ENCODE assay signal across 20 mouse cellular contexts in the genomic region with DNA sequence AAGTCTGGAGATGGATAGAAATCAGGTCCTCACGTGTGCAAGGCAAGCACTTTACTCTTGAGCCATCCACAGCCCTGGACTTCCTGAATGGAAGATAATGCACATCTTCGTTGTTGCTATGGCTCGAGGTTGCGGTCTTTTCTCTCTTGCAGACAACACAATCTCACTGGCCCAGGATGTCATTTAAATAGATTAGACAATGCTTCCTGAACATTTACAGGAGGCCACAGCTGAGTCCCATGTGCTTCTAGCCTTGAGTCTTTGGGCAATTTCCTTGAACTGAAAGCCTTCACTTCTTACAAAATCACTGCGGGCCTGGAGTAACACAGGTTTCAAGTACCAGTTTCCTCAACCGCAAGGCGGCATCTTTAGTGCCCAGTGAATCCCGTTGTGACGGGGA.
DNase-seq lines count a peak whose midpoint lies in the region; ATAC-seq lines count a peak whose summit lies in the region.
"Had no signal": no experiment of that assay in that cellular context is flagged by ENCODE, and none has a peak within 500 bp of the region (broad histone marks: within the 10 kb centered on the region; RNA-seq: fewer than 3 reads in every experiment).

No protein-coding gene starts in this region.

- ATAC-seq in granulocyte monocyte progenitor cell, adult 5-6 weeks (replicated peaks; ENCODE audit: poor library complexity, severe bottlenecking): peak; percentile 42
- peak; percentile 77 for ATAC-seq in megakaryocyte progenitor cell, adult 5-6 weeks (replicated peaks; ENCODE audit: poor library complexity)
- ATAC-seq: activated CD4-positive, CD25-positive, alpha-beta regulatory T cell, adult 4 months; CD4-positive, CD25-positive, alpha-beta regulatory T cell, adult 4 months; forebrain, embryonic 14.5 days; forebrain, embryonic 16.5 days; Patski had no signal

- DNase-seq in 416B (ENCODE audit: low read depth): peak; percentile 53
- no peak for DNase-seq in thymus, postnatal 25 days
- DNase-seq in cerebellum, adult 11-12 months: no peak
- DNase-seq: adrenal gland, adult 8-10 months; adrenal gland, postnatal 14 days; adrenal gland, postnatal 36 days; B cell, adult 2 months; cerebellum, adult 18-20 months; cerebellum, adult 8-10 months; cerebellum, adult 9-11 months; cerebellum, postnatal 14 days; cerebellum, postnatal 36 days; embryo, embryonic 11 days had no signal
